Mouse (Mus musculus) thymus, postnatal 4 days (tissue): Measurements from ENCODE around the gene Hyal6.

Source experiments
- DNase-seq: peaks from one replicate; pipeline ENCODE4 v3.0.0; 2021

Hyal6 gene

GRCm38 (mm10) chr6:24732945-24733344 lies at the start of gene Hyal6:
Gene Hyal6 (plus strand): TSS chr6:24733245.
- no peak for DNase-seq

GRCm38 (mm10) chr6:24687871-24688270 lies 45.2 kb upstream of the Hyal6 start:
- no peak for DNase-seq

- DNase-seq = no peak
These were observed 38.3 kb upstream of the Hyal6 start for GRCm38 (mm10) chr6:24694455-24695410.

- DNase-seq = no peak
These were observed 36.9 kb upstream of the Hyal6 start for GRCm38 (mm10) chr6:24696117-24696516.

- DNase-seq = no peak
These were observed 35.8 kb upstream of the Hyal6 start for GRCm38 (mm10) chr6:24697216-24697615.

- DNase-seq = no peak
These were observed 26.0 kb upstream of the Hyal6 start for GRCm38 (mm10) chr6:24707090-24707489.

- no peak for DNase-seq
These were observed 25.5 kb upstream of the Hyal6 start for GRCm38 (mm10) chr6:24707499-24707898.

- DNase-seq = peak; percentile 39
These were observed 11.5 kb upstream of the Hyal6 start for GRCm38 (mm10) chr6:24721317-24722099.

- no peak for DNase-seq
These were observed 4.9 kb upstream of the Hyal6 start for GRCm38 (mm10) chr6:24728130-24728529.

- no peak for DNase-seq
These were observed 1.5 kb downstream of the Hyal6 start for GRCm38 (mm10) chr6:24734565-24734964.

- DNase-seq = no peak
These were observed 15.0 kb downstream of the Hyal6 start, which contains the start of gene Hyal4 for GRCm38 (mm10) chr6:24748029-24748428. Gene Hyal4 (plus strand): TSS chr6:24748329.

GRCm38 (mm10) chr6:24759281-24759680 lies 26.2 kb downstream of the Hyal6 start:
- no peak for DNase-seq

GRCm38 (mm10) chr6:24766261-24766660 lies 33.2 kb downstream of the Hyal6 start:
- DNase-seq = no peak

GRCm38 (mm10) chr6:24779182-24779581 lies 46.1 kb downstream of the Hyal6 start:
- no peak for DNase-seq

GRCm38 (mm10) chr6:24790888-24791287 lies 57.8 kb downstream of the Hyal6 start, which contains the start of gene Spam1:
Gene Spam1 (plus strand): TSS chr6:24791188.
- DNase-seq = no peak
